Mouse (Mus musculus): ENCODE measurements at regions not wholly inside any gene's neighbourhood (a gene's known extent, or its start where the extent isn't known, plus 50 kb on each side); places are given as distances from the start of the nearest gene placed in this dataset.

GRCm38 (mm10) chr1:119197415-119197700 is 143.9 kb upstream of the Gli2 start:
- Histone ChIP-seq H3K9ac (ENCODE audit: insufficient read depth, low read depth, low read length, poor library complexity, severe bottlenecking) (no peak overlapping the region), H3K4me3 (ENCODE audit: insufficient read depth in 1 of 2, low read depth in 1 of 2, low read length in 2 of 2, poor library complexity in 1 of 2, severe bottlenecking in 1 of 2) (no peak overlapping the region; a peak in 1 of 4 replicates), H3K36me3 (ENCODE audit: control insufficient read depth, insufficient read depth, low read length, poor library complexity, severe bottlenecking) (no peaks in the 10 kb centered on the region), H3K9me3 (ENCODE audit: control insufficient read depth, insufficient read depth, low read depth, low read length) (no peaks in the 10 kb centered on the region), H3K4me1 (ENCODE audit: control insufficient read depth in 2 of 2, insufficient read depth in 2 of 2, low read length in 2 of 2, poor library complexity in 1 of 2) (peaks cover 2 to 5% of the 10 kb centered on the region in 2 experiments; a peak in 1 of 4 replicates), H3K27ac (ENCODE audit: insufficient read depth, low read depth, low read length, poor library complexity, severe bottlenecking) (no peak overlapping the region)
- in situ Hi-C loops (cut with MboI; ENCODE audit: low sequenced_read_pairs in 2 of 2, unreplicated experiment in 2 of 2), result no loop called here
- DNase-seq (ENCODE audit: low read depth, low spot score), result no peak
- no peak for TF ChIP-seq CHD2 (IDR thresholded peaks at IDR 0.05; ENCODE audit: low read depth, low read length)
- TF ChIP-seq MAFK (IDR thresholded peaks at IDR 0.05; ENCODE audit: insufficient read depth, low read depth, low read length), result no peak
- no peak for TF ChIP-seq HCFC1 (IDR thresholded peaks at IDR 0.05; ENCODE audit: borderline replicate concordance, insufficient read depth, low read length)
- TF ChIP-seq ZC3H11A (IDR thresholded peaks at IDR 0.05; ENCODE audit: borderline replicate concordance, low read depth, low read length), result no peak

- Histone ChIP-seq H3K9ac (ENCODE audit: insufficient read depth, low read depth, low read length, poor library complexity, severe bottlenecking) (no peak overlapping the region), H3K4me3 (ENCODE audit: insufficient read depth in 1 of 2, low read depth in 1 of 2, low read length in 2 of 2, poor library complexity in 1 of 2, severe bottlenecking in 1 of 2) (no peak overlapping the region; a peak in 1 of 4 replicates), H3K4me1 (ENCODE audit: control insufficient read depth in 2 of 2, insufficient read depth in 2 of 2, low read length in 2 of 2, poor library complexity in 1 of 2) (peaks cover 2 to 5% of the 10 kb centered on the region in 2 experiments; a peak in 1 of 4 replicates), H3K9me3 (ENCODE audit: control insufficient read depth, insufficient read depth, low read depth, low read length) (no peaks in the 10 kb centered on the region), H3K27ac (ENCODE audit: insufficient read depth, low read depth, low read length, poor library complexity, severe bottlenecking) (no peak overlapping the region), H3K36me3 (ENCODE audit: control insufficient read depth, insufficient read depth, low read length, poor library complexity, severe bottlenecking) (no peaks in the 10 kb centered on the region)
- TF ChIP-seq ZC3H11A (IDR thresholded peaks at IDR 0.05; ENCODE audit: borderline replicate concordance, low read depth, low read length) (no peak), HCFC1 (IDR thresholded peaks at IDR 0.05; ENCODE audit: borderline replicate concordance, insufficient read depth, low read length) (no peak), CHD2 (IDR thresholded peaks at IDR 0.05; ENCODE audit: low read depth, low read length) (no peak), ZNF384 (IDR thresholded peaks at IDR 0.05; ENCODE audit: low read depth, low read length) (no peak), MAFK (IDR thresholded peaks at IDR 0.05; ENCODE audit: insufficient read depth, low read depth, low read length) (no peak)
- DNase-seq (ENCODE audit: low read depth, low spot score), result no peak
- in situ Hi-C loops (cut with MboI; ENCODE audit: low sequenced_read_pairs in 2 of 2, unreplicated experiment in 2 of 2), result no loop called here
Observed at GRCm38 (mm10) chr1:119196674-119197414, 143.4 kb upstream of the Gli2 start.

- TF ChIP-seq ZNF384 (IDR thresholded peaks at IDR 0.05; ENCODE audit: low read depth, low read length), result no peak
- no peak for TF ChIP-seq CHD2 (IDR thresholded peaks at IDR 0.05; ENCODE audit: low read depth, low read length)
- TF ChIP-seq ZC3H11A (IDR thresholded peaks at IDR 0.05; ENCODE audit: borderline replicate concordance, low read depth, low read length), result no peak
- TF ChIP-seq MAFK (IDR thresholded peaks at IDR 0.05; ENCODE audit: insufficient read depth, low read depth, low read length), result no peak
- no peak for TF ChIP-seq HCFC1 (IDR thresholded peaks at IDR 0.05; ENCODE audit: borderline replicate concordance, insufficient read depth, low read length)
- H3K4me1 ChIP-seq (ENCODE audit: control insufficient read depth in 2 of 2, insufficient read depth in 2 of 2, low read length in 2 of 2, poor library complexity in 1 of 2), result peaks cover 2 to 5% of the 10 kb centered on the region in 2 experiments; a peak in 1 of 4 replicates
- H3K9ac ChIP-seq (ENCODE audit: insufficient read depth, low read depth, low read length, poor library complexity, severe bottlenecking), result no peak overlapping the region
- H3K9me3 ChIP-seq (ENCODE audit: control insufficient read depth, insufficient read depth, low read depth, low read length), result no peaks in the 10 kb centered on the region
- no peak for DNase-seq (ENCODE audit: low read depth, low spot score)
- H3K4me3 ChIP-seq (ENCODE audit: insufficient read depth in 1 of 2, low read depth in 1 of 2, low read length in 2 of 2, poor library complexity in 1 of 2, severe bottlenecking in 1 of 2), result no peak overlapping the region
- H3K27ac ChIP-seq (ENCODE audit: insufficient read depth, low read depth, low read length, poor library complexity, severe bottlenecking), result no peak overlapping the region
- in situ Hi-C loops (cut with MboI; ENCODE audit: low sequenced_read_pairs in 2 of 2, unreplicated experiment in 2 of 2), result no loop called here
- H3K36me3 ChIP-seq (ENCODE audit: control insufficient read depth, insufficient read depth, low read length, poor library complexity, severe bottlenecking), result no peaks in the 10 kb centered on the region
Observed at GRCm38 (mm10) chr1:119194533-119194932, 141.1 kb upstream of the Gli2 start.

- Histone ChIP-seq H3K4me1 (ENCODE audit: control insufficient read depth in 2 of 2, insufficient read depth in 2 of 2, low read length in 2 of 2, poor library complexity in 1 of 2) (peaks cover 2 to 6% of the 10 kb centered on the region in 2 experiments; a peak in 1 of 4 replicates), H3K4me3 (ENCODE audit: insufficient read depth in 1 of 2, low read depth in 1 of 2, low read length in 2 of 2, poor library complexity in 1 of 2, severe bottlenecking in 1 of 2) (no peak overlapping the region), H3K9ac (ENCODE audit: insufficient read depth, low read depth, low read length, poor library complexity, severe bottlenecking) (no peak overlapping the region), H3K27ac (ENCODE audit: insufficient read depth, low read depth, low read length, poor library complexity, severe bottlenecking) (no peak overlapping the region), H3K9me3 (ENCODE audit: control insufficient read depth, insufficient read depth, low read depth, low read length) (no peaks in the 10 kb centered on the region), H3K36me3 (ENCODE audit: control insufficient read depth, insufficient read depth, low read length, poor library complexity, severe bottlenecking) (no peaks in the 10 kb centered on the region)
- DNase-seq (ENCODE audit: low read depth, low spot score), result no peak
- in situ Hi-C loops (cut with MboI; ENCODE audit: low sequenced_read_pairs in 2 of 2, unreplicated experiment in 2 of 2), result no loop called here
- no peak for TF ChIP-seq ZNF384 (IDR thresholded peaks at IDR 0.05; ENCODE audit: low read depth, low read length)
- TF ChIP-seq MAFK (IDR thresholded peaks at IDR 0.05; ENCODE audit: insufficient read depth, low read depth, low read length), result no peak
- no peak for TF ChIP-seq CHD2 (IDR thresholded peaks at IDR 0.05; ENCODE audit: low read depth, low read length)
- TF ChIP-seq ZC3H11A (IDR thresholded peaks at IDR 0.05; ENCODE audit: borderline replicate concordance, low read depth, low read length), result no peak
- no peak for TF ChIP-seq HCFC1 (IDR thresholded peaks at IDR 0.05; ENCODE audit: borderline replicate concordance, insufficient read depth, low read length)
Observed at GRCm38 (mm10) chr1:119191177-119191576, 137.8 kb upstream of the Gli2 start.
